Mouse (Mus musculus) layer of hippocampus, adult 9-10 months (tissue): Measurements from ENCODE around the gene Dll3.
"Not testable (repeated sequence)": the region's sequence is repeated elsewhere in the genome, so short reads cannot be mapped to it uniquely, and the experiment has no call there.

Experiments used
- DNase-seq: peaks from one replicate; pipeline ENCODE4 v3.0.0; 2022; ENCODE audit warnings: low spot score

Dll3 gene

GRCm38 (mm10) chr7:28251976-28252375, 50.1 kb downstream of the Dll3 start:
- DNase-seq: no peak

- no peak for DNase-seq
Measured at GRCm38 (mm10) chr7:28248957-28249356, 53.1 kb downstream of the Dll3 start.

- not testable (repeated sequence) for DNase-seq
Measured at GRCm38 (mm10) chr7:28243943-28244342, 58.1 kb downstream of the Dll3 start.
